Mouse (Mus musculus) heart, postnatal 36 days (tissue): ENCODE results near the gene Ensa. TPM values are rescaled to one million over a fixed set of nuclear protein-coding genes. Genes with fewer than 3 reads are reported as not detected.
"Not testable (repeated sequence)": the region's sequence is repeated elsewhere in the genome, so short reads cannot be mapped to it uniquely, and the experiment has no call there.

Source experiments
- DNase-seq, 2 experiments: peaks; one replicate each; pipeline ENCODE4 v3.0.0; 2021 to 2022
- intact Hi-C: fragments of 180-260 bp; cut with DNase I; formaldehyde crosslinking; loops from one replicate; pipeline ENCODE4 v1.15.1; 2025
- total RNA-seq, 2 experiments: library from RNA; stranded (reverse); gene quantifications; 2 replicates each; pipeline ENCODE4 v1.2.3; 2021

Ensa gene
- total RNA-seq, 2 experiments from 2014 or later, result 73.0 to 75.0 TPM

DNA sequence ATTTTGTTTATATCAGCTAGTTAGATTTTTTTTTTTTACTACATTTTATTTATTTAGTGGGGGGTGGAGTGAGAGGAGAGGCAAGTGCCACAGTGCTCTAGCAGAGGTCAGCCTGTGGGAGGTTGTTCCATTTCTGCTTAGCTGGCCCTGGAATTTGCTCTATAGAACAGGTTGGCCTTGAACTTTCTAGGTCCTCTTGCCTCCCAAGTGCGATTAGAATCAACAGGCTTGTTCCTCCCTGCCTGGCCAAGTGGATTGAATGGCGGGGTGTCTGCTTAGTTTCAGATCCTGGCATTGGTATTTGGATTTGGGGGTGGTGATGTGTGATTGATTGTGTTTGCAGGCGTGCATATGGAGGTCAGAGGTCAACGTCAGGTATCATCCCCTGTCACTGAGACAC is 11.3 kb downstream of the Ensa start:
- DNase-seq, result no peak
- intact Hi-C loops, result no loop called here

DNA sequence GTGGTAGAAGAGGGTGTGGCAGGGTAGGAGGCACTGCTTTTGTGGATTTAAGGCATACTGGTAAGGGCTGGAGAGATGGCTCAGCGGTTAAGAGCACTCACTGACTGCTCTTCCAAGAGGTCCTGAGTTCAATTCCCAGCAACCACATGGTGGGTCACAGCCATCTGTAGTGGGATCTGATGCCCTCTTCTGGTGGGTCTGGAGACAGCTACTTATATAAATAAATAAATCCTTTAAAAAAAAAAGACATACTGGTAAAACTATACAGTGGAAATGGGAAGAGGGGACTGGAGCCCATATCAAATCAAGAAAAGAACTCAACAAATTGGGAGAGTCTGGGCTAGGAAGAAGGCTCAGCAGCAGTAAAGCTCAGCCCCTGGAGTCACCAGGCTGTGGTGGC is 14.9 kb downstream of the Ensa start:
- intact Hi-C loops, result no loop called here
- no peak for DNase-seq

DNA sequence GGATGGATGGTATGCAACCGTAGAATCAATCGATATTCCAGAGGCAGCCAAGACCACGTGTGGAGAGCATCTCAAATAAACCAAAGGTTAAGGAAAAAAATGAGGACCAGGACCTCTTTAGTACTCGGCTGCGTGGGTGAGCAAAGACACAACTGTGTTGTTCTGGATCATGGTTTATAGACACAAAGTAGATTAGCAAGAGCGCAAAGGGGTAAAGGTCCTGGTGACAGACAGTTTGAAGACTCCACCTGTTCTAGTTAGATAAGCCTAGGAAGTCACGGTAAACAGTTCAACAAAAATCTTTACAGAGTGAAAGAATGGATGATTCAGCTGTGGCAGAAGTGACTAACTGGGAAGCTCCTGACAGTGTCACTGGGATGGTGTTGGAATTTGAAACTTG is 18.3 kb downstream of the Ensa start:
- intact Hi-C loops, result no loop called here
- DNase-seq, result no peak

DNA sequence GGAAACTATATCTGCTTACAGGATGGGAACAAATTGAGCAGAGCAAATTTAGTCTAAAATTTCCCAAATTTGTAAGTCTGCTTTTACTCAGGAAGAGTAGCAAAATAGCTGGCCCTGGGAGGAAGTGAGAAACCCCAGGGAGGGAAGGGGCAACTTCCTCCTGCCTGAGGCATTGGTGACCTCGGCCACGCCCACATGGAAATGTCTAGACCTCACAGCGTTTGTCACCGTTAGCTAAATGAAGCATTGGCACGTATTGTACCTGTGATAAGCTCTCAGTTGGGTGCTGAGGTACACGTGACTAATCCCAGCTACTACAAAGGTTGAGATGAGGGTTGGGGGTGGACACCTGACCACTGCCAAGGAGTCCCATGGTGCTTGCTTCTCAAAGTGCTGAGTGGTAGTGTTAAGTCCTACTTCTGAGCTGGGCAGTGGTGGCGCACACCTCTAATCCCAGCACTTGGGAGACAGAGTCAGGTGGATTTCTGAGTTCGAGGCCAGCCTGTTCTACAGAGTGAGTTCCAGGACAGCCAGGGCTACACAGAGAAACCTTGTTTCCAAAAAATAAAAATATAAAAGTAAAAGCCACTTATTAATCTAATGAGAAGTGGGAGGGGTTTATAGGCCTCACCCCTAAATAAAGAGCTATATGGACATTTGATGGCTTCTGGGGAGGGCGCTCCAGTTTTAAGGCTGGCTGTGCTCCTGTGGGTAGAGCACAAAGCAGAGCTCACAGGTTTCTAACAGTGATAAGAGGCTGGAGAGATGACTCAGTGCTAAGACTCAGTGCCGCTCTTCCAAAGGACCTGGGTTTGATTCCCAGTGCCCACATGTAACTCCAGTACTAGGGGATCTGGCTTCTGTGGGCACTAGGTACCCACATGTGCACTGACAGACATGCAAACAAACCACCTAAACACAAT is 20.8 kb downstream of the Ensa start:
- peak in 1 of 2 experiments; percentile 49 for DNase-seq
- intact Hi-C loops, result no loop called here

DNA sequence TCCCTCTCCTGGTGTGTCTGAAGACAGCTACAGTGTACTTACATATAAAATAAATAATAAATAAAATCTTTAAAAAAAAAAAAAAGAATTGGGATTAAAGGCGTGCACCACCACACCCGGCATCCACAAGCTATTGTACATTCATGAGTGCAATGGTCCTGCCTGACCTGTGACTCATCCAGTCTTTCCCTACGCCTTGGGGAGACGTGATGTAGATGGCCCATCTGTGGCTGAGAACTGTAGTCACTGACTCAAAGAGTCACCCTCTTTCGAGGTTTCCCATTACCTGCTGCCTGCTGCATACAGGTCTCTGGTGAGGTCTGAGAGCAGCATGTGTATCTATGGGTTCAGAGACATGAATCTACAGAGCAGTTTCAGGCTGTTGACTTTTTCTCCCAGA is 23.2 kb downstream of the Ensa start:
- intact Hi-C loops, result no loop called here

DNA sequence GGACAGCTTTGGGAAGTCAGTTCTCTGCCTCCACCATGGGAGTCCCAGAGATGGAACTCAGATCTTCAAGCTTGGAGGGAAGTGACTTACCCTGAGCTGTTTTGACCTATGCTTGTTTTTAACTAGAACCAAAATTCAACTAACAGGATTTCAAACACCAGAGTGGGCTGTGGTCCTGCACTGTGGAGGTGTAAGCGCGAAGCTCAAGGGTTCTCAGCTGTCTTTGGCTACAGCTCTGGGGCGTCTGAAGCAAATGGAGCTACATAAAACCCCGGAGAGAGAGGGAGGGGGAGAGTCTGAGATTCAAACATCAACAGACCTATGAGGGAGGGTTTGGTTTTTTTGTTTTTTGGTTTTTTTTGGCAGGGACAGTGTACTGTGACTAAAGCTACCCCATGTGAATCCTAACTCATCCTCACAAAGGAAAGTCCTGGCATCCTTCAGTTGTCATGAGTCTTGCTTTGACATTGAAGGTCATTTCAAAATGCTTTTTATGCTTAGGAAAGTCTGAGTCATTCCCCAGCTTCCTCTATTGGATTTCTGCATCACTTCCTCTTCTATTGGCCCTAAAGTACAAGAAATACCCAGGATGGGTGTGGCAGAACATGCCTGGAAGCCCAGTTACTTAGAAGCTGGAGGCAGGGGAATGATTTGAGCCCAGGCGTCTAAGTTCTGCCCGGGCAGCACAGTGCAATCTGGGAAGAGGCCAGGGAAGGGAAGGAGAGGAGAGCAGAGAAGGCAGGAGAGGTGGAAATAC is 25.7 kb downstream of the Ensa start:
- intact Hi-C loops, result no loop called here
- peak; percentile 62 to 73 for DNase-seq

More for the DNA sequence above, 23.2 kb downstream of the Ensa start:
- DNase-seq, result no peak

DNA sequence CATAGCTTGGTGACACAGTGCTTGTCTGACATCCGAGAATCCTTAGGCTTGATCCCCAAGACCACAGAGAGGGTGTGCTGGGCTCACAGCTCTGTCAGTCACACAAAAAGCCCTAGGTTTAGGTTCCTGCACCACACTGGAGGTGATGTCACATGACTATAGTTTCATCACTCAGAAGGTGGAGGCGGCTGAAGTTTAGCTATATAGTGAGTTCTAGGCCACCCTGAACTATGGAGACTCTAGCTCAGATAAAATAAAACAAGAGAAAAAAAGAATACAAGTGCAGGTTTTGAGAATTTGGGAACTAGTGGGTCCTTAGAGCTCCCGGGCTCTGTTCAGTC is 26.2 kb downstream of the Ensa start:
- intact Hi-C loops, result no loop called here
- DNase-seq, result no peak

DNA sequence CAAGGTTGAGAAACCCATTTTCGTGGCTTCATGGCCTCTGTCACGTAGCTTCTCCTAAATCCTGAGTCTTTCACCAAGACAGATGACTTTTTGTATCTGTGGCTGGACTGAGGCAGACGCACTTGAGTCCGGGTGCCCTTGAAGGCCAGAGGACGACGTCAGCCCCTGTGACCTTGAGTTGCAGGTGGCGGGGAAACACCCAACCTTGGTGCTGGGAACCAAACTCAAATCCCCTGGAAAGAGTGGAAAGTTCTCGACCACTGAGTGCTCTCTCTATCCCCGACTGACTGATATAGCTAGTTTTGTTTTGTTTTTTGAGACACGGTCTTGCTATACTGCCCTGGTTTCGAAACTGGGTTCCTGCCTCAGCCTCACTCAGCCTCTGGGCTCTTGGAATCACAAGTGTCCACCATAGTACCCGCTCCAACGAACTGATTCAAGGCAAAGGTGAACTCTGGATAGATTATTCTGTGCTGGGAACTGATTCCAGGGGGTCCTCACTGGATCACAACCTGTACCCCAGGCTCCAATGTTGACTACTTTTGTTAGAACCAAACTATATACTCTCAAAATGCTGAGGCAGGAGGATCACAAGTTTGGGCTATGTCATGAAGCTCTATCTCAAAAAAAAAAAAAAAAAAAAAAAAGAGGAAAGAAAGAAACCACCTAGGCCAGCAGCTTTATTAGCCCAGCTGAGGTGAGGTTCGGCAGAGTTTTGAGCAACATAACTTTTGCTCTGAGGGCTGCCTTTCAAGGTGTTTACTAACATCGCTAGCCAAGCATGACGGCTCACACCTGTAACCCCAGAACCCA is 26.8 kb downstream of the Ensa start:
- intact Hi-C loops, result no loop called here
- DNase-seq, result peak in 1 of 2 experiments; percentile 10

DNA sequence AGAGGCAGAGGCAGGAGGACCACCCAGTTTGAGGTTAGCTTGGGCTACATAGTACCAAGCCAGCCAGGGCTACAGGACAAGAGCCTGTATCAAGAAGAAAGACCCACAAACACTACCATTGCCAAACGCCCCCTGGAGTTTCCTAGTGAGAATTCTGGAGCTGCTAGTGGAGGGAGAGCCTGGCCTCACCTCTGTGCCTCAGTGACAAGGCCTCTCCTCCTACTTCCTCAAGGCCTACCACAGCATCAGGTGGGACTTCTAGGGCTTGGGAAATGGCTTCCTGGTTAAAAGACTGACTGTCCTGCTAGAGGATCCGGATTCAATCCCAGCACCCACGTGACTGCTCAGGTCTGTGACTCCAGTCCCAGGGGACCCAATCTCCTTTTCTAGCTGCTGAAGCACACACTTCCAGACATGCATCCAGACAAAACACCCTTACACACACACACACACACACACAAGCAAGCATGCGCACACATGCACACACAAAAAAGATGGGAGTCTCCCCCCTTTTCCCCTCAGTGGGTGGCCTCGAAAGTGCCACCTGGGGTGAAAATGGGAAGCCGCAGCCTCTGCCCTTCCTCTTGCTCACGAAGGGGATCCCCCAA is 27.5 kb downstream of the Ensa start:
- intact Hi-C loops, result no loop called here
- DNase-seq, result no peak

DNA sequence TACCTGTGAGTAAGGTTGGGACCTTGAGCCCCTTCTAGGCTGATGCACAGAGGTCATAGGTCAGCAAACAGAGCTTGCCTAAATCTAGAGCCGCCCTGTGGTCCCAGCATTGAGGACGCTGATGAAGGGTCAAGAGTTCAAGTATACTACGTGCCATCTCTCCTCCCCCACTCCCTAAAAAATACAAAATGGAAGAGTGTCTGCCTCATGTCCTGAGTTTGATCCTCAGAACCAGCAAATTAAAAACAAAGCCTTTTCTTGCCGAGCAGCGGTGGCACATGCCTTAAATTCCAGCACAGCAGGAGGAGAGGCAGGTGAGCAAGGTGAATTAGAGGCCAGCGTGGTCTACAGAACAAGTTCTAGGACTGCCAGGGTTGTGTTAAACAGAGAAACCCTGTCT is 28.1 kb downstream of the Ensa start:
- intact Hi-C loops, result no loop called here

DNA sequence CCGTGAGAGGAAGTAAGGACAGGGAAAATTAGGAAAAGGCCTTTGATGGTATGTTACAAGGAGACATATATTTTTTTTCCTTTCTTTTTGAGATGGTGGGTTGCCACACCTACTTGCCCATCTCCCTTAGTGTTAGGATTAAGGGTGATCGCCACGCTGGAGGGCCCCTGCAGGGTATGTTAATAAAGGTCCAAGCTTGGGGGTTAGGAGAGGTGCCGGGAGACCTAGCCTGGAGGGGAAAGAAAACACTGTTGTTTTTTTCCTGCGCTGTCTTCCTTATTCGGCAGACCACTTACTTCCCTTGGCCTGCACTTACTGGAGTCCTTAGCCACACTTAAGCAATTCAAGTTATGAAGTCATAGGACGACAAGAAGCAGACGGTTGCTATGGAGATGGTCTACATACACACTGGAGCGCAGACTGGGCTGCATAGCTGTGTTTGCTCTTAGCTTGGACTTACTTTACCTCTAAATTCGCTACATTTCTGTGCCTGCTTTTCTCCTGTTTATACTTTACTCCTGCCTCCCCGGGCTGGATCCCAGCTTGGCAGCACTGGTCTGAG is 28.8 kb downstream of the Ensa start:
- intact Hi-C loops, result no loop called here
- DNase-seq, result no peak

More for the DNA sequence above, 28.1 kb downstream of the Ensa start:
- no peak for DNase-seq

DNA sequence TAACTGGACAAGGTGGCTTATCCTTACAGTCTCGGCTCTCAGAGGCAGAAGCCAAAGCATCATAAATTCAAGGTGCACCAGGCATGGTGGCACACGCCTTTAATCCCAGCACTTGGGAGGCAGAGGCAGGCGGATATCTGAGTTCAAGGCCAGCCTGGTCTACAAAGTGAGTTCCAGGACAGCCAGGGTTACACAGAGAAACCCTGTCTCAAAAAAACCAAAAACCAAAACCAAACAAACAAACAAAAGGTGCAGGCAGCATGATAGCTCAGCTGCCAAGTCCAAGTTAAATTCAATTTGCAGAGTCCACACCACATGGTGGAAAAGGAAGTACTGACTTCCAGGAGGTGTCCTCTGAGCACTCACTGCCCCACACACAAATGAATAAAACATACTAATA is 29.6 kb downstream of the Ensa start:
- intact Hi-C loops, DNase-seq: not testable (repeated sequence)

DNA sequence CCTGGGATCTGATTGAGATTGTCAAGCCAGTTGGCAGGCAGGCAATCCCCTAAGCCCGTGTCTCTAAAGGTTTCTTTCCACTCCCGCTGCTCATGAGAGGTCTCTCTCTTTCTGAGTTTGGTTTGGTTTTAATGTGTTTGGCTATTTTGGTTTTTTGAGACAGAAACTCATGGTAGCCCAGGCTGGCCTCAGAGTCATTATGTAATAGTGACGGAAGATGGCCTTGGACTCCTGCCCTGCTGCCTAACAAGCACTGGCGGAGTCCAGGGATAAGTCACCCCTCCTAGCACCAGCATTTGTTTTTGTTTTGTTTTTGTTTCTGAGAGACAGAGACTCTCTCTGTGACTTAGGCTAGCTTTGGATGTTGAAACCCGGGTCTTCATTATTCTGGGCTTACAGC is 30.6 kb downstream of the Ensa start:
- intact Hi-C loops, result no loop called here
- no peak for DNase-seq

DNA sequence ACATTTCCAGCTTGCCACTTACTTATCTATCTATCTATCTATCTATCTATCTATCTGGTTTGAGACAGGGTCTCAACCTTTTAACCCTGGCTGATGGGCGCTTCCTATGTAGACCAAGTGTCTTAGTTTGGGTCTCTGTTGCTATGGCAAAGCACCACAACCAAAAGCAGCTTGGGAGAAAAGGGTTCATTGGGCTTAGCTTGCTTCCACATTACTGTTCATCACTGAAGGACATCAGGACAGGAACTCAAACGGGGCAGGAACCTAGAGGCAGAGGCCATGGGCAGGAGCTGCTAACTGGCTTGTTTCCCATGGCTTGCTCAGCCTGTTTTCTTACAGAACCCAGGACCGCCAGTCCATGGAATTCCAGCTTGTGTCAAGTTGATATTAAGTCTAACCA is 32.3 kb downstream of the Ensa start:
- intact Hi-C loops, result no loop called here
- no peak for DNase-seq

DNA sequence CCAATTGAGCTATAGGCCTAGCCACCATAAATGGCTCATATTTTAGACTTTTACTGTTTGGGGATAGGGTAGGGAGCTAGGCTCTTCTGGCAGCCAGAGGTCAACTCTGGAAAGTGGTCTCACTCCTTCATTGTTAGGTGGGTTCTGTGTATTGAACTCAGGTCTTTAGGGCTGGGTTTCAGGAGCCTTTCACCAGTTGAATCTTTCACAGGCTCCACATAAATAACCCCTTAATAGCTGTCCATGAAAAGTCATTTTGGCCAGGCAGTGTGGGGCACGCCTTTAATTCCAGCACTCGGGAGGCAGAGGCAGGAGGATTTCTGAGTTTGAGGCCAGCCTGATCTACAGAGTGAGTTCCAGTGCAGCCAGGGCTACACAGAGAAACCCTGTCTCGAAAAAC is 32.9 kb downstream of the Ensa start:
- intact Hi-C loops, result no loop called here
- DNase-seq, result no peak

DNA sequence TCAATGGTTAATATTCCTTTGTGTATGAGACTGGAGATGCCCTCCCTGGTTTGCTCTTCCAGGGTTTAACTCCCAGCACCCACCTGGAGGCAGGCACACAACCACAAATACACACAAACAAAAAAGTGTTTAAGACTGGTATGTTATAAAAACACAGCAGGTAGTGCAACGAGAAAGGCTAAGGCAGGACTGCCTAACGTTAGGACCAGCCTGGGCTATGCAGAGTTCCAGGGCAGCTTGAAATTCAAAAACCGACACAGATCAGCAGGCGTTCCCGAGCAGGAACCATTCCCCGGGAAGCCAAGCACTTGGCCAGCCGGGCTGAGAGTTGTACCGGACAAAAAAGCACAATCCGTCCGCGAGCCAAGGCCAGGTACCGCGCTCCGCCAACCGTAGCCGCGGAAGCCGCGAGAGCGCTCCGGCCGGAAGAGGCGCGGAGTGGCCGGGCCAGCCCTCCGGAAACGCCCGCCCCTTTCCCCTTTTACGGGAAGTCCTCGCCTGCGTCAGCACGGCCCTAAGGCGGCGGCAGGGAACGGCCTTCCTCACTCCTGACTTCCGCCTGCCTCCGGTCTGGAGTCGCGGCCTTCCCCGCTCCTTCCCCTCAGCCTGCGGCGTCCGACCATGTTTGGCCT is 33.6 kb downstream of the Ensa start, which contains the start of gene Mcl1:
Mcl1 (plus strand) TSS at position 553 of the 632 bp plus-strand sequence.
- intact Hi-C loops, result no loop called here
- DNase-seq, result peak; percentile 96 to 97

DNA sequence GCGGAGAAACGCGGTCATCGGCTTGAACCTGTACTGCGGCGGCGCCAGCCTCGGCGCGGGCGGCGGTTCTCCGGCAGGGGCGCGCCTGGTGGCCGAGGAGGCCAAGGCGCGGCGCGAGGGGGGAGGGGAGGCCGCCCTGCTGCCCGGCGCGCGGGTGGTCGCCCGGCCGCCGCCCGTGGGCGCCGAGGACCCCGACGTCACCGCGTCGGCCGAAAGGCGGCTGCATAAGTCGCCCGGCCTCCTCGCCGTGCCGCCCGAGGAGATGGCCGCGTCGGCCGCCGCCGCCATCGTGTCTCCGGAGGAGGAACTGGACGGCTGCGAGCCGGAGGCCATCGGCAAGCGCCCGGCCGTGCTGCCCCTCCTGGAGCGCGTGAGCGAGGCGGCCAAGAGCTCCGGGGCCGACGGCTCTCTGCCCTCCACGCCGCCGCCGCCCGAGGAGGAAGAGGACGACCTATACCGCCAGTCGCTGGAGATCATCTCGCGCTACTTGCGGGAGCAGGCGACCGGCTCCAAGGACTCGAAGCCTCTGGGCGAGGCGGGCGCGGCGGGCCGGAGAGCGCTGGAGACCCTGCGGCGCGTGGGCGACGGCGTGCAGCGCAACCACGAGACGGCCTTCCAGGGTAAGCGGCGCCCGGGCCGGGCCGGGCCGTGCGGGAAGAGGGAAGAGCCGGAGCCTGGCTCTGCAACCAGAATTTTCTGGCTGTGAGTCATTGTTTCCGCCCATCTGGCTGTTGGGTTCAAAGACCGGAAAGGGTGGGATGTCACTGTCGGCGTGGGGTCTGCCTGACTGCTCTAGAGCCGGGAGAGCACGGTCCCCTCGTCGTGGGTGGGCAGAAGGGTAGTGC is 34.3 kb downstream of the Ensa start:
- DNase-seq, result peak; percentile 78 to 85
- intact Hi-C loops, result loop anchor here (1.0 kb wide), 1 partner anchor 16 kb away; no protein-coding TSS in a partner anchor

DNA sequence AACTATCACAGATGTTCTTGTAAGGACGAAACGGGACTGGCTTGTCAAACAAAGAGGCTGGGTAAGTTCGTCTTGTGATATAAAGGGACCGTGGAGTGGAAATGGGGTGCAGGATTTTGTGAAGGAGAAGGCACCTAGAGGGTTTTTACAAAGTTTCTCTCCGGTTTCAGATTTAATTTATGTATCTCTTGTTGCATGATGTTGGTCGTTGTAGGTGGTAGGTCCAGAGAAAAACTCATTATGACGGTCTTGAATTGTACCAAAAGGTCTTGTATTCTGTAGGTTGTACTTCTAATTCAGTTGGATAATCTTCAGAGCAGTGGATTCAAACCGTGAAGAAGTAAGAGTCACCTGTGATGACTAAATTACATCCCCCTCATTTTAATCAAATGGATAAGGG is 35.2 kb downstream of the Ensa start:
- intact Hi-C loops, result loop anchor here (1.0 kb wide), 1 partner anchor 15 kb away; no protein-coding TSS in a partner anchor
- DNase-seq, result no peak
